Mouse (Mus musculus) midbrain, embryonic 14.5 days (tissue): Measurements from ENCODE around the gene Hunk. TPM values are rescaled to one million over a fixed set of nuclear protein-coding genes. Genes with fewer than 3 reads are reported as not detected.
A peak's percentile ranks its signal among the peaks of the same experiment; 100 is the strongest.

Experiments used
- ATAC-seq: fragments of 200-750 bp; cut with Nextera tagmentation; 2 replicates; pipeline ENCODE4 v1.8.0; 2017; ENCODE audit warnings: moderate number of reproducible peaks, moderate library complexity; ENCODE audit not compliant: low FRiP score, low TSS enrichment
- DNase-seq: peaks from one replicate; pipeline ENCODE4 v3.0.0-alpha.2; 2015
- H3K27ac ChIP-seq: fragments of 300-500 bp; sonication (generic); replicated peaks from 2 replicates; pipeline ENCODE4 v1.5.1; 2014; ENCODE audit warnings: mild to moderate bottlenecking, low read depth, low read length, moderate library complexity
- H3K27me3 ChIP-seq: fragments of 300-500 bp; sonication (generic); 2 replicates; pipeline ENCODE4 v1.6.1; 2014; ENCODE audit warnings: low read length, control low read depth, mixed read lengths; ENCODE audit not compliant: control insufficient read depth, insufficient read depth
- H3K36me3 ChIP-seq: fragments of 300-500 bp; sonication (generic); 2 replicates; pipeline ENCODE4 v1.6.1; 2014; ENCODE audit warnings: low read length, control low read depth; ENCODE audit not compliant: control insufficient read depth, insufficient read depth
- H3K4me1 ChIP-seq: fragments of 300-500 bp; sonication (generic); 2 replicates; pipeline ENCODE4 v1.6.1; 2014; ENCODE audit warnings: mild to moderate bottlenecking, antibody characterized with exemption, low read length, control low read depth; ENCODE audit not compliant: control insufficient read depth, insufficient read depth
- H3K4me2 ChIP-seq: fragments of 300-500 bp; sonication (generic); 2 replicates; pipeline ENCODE4 v1.6.1; 2014; ENCODE audit warnings: mild to moderate bottlenecking, low read length, moderate library complexity
- H3K4me3 ChIP-seq: fragments of 300-500 bp; sonication (generic); replicated peaks from 2 replicates; pipeline ENCODE4 v1.5.1; 2014; ENCODE audit warnings: low read depth, low read length
- H3K9ac ChIP-seq: fragments of 300-500 bp; sonication (generic); replicated peaks from 2 replicates; pipeline ENCODE4 v1.6.1; 2014; ENCODE audit warnings: mild to moderate bottlenecking, low read length, moderate library complexity
- H3K9me3 ChIP-seq: fragments of 300-500 bp; sonication (generic); 2 replicates; pipeline ENCODE4 v1.6.1; 2016; ENCODE audit warnings: low read length, control low read depth, mixed read lengths; ENCODE audit not compliant: control insufficient read depth
- WGBS: fragments of 180-500 bp; shearing (Covaris S2); extraction: QIAGEN DNeasy Blood & Tissue Kit; methylation state at CpG from one replicate; pipeline ENCODE4 v1.1.7; 2014; 5-methylcytosine and 5-hydroxymethylcytosine counted together
- polyA plus RNA-seq: library from polyadenylated mRNA; unstranded; fragments of >200 nt; fragmentation: Nextera tagmentation; extraction: Ambion mirVana; gene quantifications from 2 replicates; pipeline ENCODE4 v1.2.1, GENCODE M21; 2014

The Hunk gene
- polyA plus RNA-seq, 1 experiment from 2014 or later, result 8.7 TPM

DNA sequence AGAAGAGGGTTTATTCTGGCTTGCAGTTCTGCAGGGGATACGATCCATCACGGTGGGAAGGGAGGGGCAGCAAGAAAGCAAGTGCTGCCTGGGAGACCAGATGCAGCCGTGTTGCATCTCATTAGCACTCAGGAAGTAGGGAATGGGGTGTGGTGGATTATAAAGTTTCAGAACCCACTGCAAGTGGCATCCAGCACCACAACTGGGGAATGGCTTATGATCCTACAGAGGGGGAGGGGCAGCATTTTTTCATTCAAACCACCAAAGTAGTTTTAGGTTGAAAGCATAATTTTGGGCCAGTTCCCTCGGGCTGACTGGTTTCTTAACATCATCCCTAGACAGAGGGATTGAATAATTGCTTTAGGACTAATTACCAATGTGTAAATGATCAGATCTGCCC lies 26.1 kb upstream of the Hunk start:
- no peaks in the 10 kb centered on the region for H3K27me3 ChIP-seq
- no peaks in the 10 kb centered on the region for H3K4me1 ChIP-seq
- 19% methylated on average over 4 of the region's 4 CpGs for WGBS
- no peaks in the 10 kb centered on the region for H3K9me3 ChIP-seq
- H3K4me2 ChIP-seq, result no peak overlapping the region
- H3K4me3 ChIP-seq, result no peak overlapping the region
- no peak overlapping the region for H3K9ac ChIP-seq
- DNase-seq (peak; percentile 25), ATAC-seq (no peak)
- H3K36me3 ChIP-seq, result no peaks in the 10 kb centered on the region
- H3K27ac ChIP-seq, result no peak overlapping the region

DNA sequence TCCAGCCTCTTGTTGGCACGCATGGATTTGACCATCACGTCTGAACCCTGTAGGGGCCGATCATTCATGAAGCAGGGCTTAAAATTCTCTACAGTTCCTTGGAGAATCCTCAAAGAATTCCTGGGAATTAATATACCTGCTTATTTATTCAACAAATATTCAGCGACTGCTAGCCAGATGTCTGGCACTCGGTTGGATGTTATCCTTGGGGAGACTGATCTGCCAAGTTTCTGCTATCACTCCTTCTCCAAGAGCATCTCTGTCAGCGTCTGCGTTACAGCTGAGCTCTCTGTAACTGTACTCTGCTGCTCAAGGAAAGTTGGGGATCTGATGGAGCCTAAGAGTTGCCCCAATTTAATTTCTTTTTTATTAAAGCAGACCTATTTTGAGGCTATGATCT lies 25.5 kb upstream of the Hunk start:
- 64% methylated on average over 7 of the region's 7 CpGs for WGBS
- DNase-seq, result peak; percentile 41
- no peak overlapping the region for H3K9ac ChIP-seq
- H3K4me2 ChIP-seq, result no peak overlapping the region
- no peak for ATAC-seq
- H3K4me1 ChIP-seq, result no peaks in the 10 kb centered on the region
- H3K36me3 ChIP-seq, result no peaks in the 10 kb centered on the region
- H3K9me3 ChIP-seq, result no peaks in the 10 kb centered on the region
- H3K27me3 ChIP-seq, result no peaks in the 10 kb centered on the region
- no peak overlapping the region for H3K27ac ChIP-seq
- no peak overlapping the region for H3K4me3 ChIP-seq

DNA sequence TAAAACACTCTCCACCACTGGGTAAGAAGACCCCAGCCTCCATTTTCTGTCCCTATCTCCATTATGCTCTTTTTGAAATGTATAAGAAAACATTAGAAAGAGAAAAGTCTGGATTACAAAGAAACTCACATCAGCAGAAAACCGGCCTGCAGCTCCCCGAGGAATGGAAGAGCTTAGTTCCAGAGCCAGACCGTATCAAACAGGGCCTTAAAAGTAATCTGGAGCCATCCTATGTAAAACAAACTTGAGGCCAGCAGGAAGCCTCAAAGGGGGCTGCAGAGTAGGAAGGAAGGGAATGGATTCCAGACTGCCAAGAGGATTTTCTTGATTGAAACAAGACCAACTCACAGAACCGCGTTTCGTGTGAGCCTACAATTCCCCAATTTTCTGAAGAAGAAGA lies 22.9 kb upstream of the Hunk start:
- no peaks in the 10 kb centered on the region for H3K27me3 ChIP-seq
- no peak overlapping the region for H3K4me2 ChIP-seq
- no peak overlapping the region for H3K27ac ChIP-seq
- H3K36me3 ChIP-seq, result no peaks in the 10 kb centered on the region
- no peak for DNase-seq
- ATAC-seq, result no peak
- 60% methylated on average over 6 of the region's 6 CpGs for WGBS
- no peaks in the 10 kb centered on the region for H3K9me3 ChIP-seq
- H3K9ac ChIP-seq, result no peak overlapping the region
- H3K4me3 ChIP-seq, result no peak overlapping the region
- no peaks in the 10 kb centered on the region for H3K4me1 ChIP-seq

DNA sequence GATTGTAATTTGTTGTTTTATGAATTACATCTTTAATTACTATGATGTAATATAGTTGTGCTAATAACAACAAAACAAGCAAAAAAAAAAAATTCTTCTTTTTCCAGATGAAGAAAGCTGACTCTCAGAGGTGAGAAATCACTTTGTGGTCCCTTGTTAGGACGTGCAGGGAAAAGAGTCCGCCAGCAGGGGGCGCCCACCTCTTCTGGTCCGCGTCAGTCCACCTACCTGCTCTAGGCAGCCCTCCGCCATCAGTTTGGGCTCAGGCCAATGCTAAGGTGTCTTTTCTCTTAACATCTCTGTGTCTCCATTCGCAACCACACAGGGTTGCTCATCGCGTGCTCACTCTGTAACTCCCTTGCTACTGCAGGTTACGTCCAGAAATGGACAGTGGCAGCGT lies 5.9 kb upstream of the Hunk start:
- no peaks in the 10 kb centered on the region for H3K9me3 ChIP-seq
- H3K36me3 ChIP-seq, result no peaks in the 10 kb centered on the region
- H3K27me3 ChIP-seq, result peaks cover 7% of the 10 kb centered on the region; the same call in 1 of the 2 replicates
- peaks cover 4% of the 10 kb centered on the region; the same call in 1 of the 2 replicates for H3K4me1 ChIP-seq
- H3K4me3 ChIP-seq, result no peak overlapping the region
- no peak overlapping the region for H3K27ac ChIP-seq
- ATAC-seq, result peak; percentile 62; the same call in 1 of the 2 replicates
- H3K4me2 ChIP-seq, result no peak overlapping the region
- H3K9ac ChIP-seq, result no peak overlapping the region
- WGBS, result 19% methylated on average over 11 of the region's 11 CpGs
- DNase-seq, result peak; percentile 91

DNA sequence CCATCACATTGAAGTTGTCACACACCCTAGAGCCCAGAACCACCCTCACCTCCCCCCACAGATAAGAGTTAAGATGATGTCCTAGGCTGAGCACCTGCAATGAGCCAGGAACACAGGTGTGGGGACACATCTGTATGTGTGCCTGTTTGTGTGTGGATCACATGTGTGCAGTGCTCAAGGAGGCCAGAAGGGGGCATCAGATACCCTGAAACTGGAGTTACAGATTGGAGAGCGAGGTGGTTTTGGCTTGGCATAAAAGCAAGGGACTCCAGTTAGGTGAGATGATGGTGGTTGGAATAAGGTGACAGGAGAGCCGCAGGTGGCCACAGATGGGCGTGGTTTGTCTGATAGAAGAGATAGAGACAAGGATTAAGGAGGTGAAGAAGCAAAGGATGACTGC lies 4.2 kb upstream of the Hunk start:
- WGBS, result 88% methylated on average over 3 of the region's 3 CpGs
- no peaks in the 10 kb centered on the region for H3K36me3 ChIP-seq
- DNase-seq (no peak), ATAC-seq (no peak)
- H3K4me2 ChIP-seq, result no peak overlapping the region
- peaks cover 5% of the 10 kb centered on the region; the same call in 1 of the 2 replicates for H3K4me1 ChIP-seq
- H3K9ac ChIP-seq, result no peak overlapping the region
- H3K4me3 ChIP-seq, result no peak overlapping the region
- H3K27ac ChIP-seq, result no peak overlapping the region
- no peaks in the 10 kb centered on the region for H3K9me3 ChIP-seq
- peaks cover 7% of the 10 kb centered on the region; the same call in 1 of the 2 replicates for H3K27me3 ChIP-seq

DNA sequence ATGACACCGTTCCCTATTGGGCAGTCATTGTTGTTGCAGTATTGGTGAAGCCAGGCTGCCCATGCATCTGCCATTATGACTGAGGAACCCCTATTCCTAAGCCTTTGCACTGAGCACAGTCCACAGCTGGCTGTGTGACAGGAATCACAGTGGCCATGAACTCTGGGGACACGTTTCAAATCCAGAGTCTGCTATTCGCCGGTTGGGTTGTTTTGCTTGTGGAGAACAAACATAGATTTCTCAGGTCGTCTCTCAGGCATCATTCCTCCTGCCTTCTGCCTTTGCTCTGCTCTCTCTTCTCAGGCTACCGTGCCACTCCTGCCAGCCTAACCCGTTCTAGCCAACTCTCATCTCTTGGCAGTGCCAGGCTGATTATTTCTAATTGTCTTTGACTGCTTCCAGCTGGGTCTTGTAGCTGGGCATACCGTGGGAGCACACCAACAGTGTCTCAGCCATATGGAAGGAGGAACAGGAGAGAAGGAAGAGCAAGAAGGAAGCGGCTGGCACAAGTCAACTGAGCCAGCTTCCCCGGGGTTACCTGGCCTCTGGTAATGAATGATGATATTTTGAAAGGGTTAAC lies 3.0 kb upstream of the Hunk start:
- Histone ChIP-seq H3K9ac (no peak overlapping the region), H3K27ac (no peak overlapping the region), H3K27me3 (peaks cover 7% of the 10 kb centered on the region; the same call in 1 of the 2 replicates), H3K36me3 (no peaks in the 10 kb centered on the region), H3K4me3 (no peak overlapping the region), H3K9me3 (no peaks in the 10 kb centered on the region), H3K4me1 (peaks cover 12% of the 10 kb centered on the region), H3K4me2 (no peak overlapping the region)
- DNase-seq, result no peak
- ATAC-seq, result no peak
- WGBS, result 79% methylated on average over 10 of the region's 10 CpGs

DNA sequence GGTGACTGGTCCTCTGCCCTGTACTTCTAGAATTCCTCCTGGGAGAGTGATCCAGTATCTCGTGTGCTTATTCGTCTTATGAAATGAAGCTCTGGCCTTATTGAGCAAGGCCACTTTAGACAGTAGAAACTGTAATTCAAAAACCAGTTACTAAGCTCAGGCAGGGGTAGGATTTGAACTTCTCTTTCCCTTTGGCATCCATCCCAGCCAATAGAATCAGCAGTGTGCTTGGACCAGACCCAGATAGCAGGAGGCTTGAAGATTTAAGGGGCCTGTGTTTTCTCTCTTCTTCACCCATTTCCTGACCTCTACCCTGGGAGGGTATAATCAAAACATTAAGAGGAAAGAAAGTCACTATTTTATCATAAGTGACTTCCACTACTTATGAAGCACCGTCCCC lies 1.8 kb upstream of the Hunk start:
- no peak overlapping the region for H3K9ac ChIP-seq
- H3K9me3 ChIP-seq, result no peaks in the 10 kb centered on the region
- H3K4me2 ChIP-seq, result no peak overlapping the region
- 85% methylated on average over 3 of the region's 3 CpGs for WGBS
- DNase-seq, result peak; percentile 29
- H3K4me1 ChIP-seq, result peaks cover 24% of the 10 kb centered on the region
- no peaks in the 10 kb centered on the region for H3K36me3 ChIP-seq
- no peak for ATAC-seq
- H3K4me3 ChIP-seq, result no peak overlapping the region
- no peak overlapping the region for H3K27ac ChIP-seq
- peaks cover 7% of the 10 kb centered on the region; the same call in 1 of the 2 replicates for H3K27me3 ChIP-seq

DNA sequence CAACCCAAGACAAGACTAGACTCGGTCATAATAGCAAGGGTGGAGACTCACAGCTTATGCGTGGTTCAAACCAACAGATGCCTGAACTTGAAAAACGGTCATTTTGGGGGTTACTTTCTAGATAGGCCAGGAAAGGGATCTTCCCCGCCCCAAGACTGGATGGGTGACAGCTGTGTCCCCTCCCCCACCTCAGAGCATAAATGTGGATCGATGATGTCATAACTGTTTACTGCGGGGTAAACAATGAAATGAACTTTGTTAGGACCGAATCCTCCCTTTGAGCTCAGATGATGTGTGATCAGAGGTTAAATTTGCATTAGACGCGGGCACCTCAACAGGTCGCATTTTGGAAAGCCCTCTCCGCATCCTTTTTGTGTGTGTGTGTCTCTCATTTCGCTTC lies 967 bp upstream of the Hunk start:
- peak; percentile 66 for DNase-seq
- H3K9ac ChIP-seq, result peak overlapping the region; percentile 89
- H3K36me3 ChIP-seq, result no peaks in the 10 kb centered on the region
- peak overlapping the region; percentile 78 for H3K4me3 ChIP-seq
- ATAC-seq, result no peak
- peak overlapping the region; percentile 92 for H3K27ac ChIP-seq
- peaks cover 7% of the 10 kb centered on the region; the same call in 1 of the 2 replicates for H3K27me3 ChIP-seq
- WGBS, result 5% methylated on average over 12 of the region's 12 CpGs
- H3K4me1 ChIP-seq, result peaks cover 24% of the 10 kb centered on the region
- no peaks in the 10 kb centered on the region for H3K9me3 ChIP-seq
- peak overlapping the region; percentile 80 for H3K4me2 ChIP-seq

DNA sequence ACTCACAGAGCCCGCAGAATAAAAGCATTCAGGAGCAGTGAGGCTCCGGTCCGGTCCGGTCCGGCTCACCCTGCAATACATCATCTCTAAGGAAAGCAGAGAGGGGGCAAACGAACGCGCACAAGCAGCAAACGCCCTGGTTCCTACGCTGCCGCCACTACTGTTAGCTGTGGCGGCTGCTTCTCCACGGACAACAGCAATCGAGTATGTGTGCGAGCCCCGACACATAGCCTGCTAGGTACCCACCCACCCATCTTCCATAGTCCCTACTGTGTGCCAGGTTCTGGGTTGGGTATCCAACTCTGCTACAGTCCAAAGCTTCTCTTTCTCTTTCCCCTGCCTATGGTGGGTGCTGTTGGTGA lies 506 bp upstream of the Hunk start:
- H3K4me1 ChIP-seq, result peaks cover 24% of the 10 kb centered on the region
- H3K9me3 ChIP-seq, result no peaks in the 10 kb centered on the region
- H3K9ac ChIP-seq, result peak overlapping the region; percentile 89
- H3K4me2 ChIP-seq, result peak overlapping the region; percentile 80
- peak overlapping the region; percentile 78 for H3K4me3 ChIP-seq
- DNase-seq, result peak; percentile 74
- WGBS, result under 1% methylated on average over 16 of the region's 16 CpGs
- ATAC-seq, result peak; percentile 35
- H3K27ac ChIP-seq, result peak overlapping the region; percentile 92
- no peaks in the 10 kb centered on the region for H3K36me3 ChIP-seq
- peaks cover 7% of the 10 kb centered on the region; the same call in 1 of the 2 replicates for H3K27me3 ChIP-seq
